Mouse (Mus musculus) bone marrow, adult 2 months (tissue): ENCODE results near the gene Tet3.

ENCODE experiments used
- CTCF ChIP-seq: fragments of 200-500 bp; IDR thresholded peaks from 2 replicates; pipeline ENCODE4 v1.5.1; 2011; ENCODE audit warnings: low read length, control low read depth; ENCODE audit not compliant: control insufficient read depth, insufficient read depth
- POLR2A ChIP-seq: fragments of 200-500 bp; IDR thresholded peaks from 2 replicates; pipeline ENCODE4 v1.6.1; 2011; ENCODE audit warnings: low read depth, mild to moderate bottlenecking, control low read depth, low read length, borderline replicate concordance; ENCODE audit not compliant: control insufficient read depth

- TF ChIP-seq CTCF (no peak), POLR2A (no peak)
Observed at GRCm38 (mm10) chr6:83435174-83435573, 23.7 kb downstream of the Tet3 start.
